Mouse (Mus musculus) lung, postnatal 0 days (tissue): ENCODE measurements around the gene Shisa2.
A peak's percentile ranks its signal among the peaks of the same experiment; 100 is the strongest.

Experiments used
- CTCF ChIP-seq: IDR thresholded peaks from 2 replicates; pipeline ENCODE4 v1.5.1; 2016; ENCODE audit warnings: antibody characterized with exemption, mild to moderate bottlenecking
- EP300 ChIP-seq: IDR thresholded peaks from 2 replicates; pipeline ENCODE4 v1.6.1; 2016; ENCODE audit warnings: antibody characterized with exemption, mild to moderate bottlenecking, control low read depth

DNA sequence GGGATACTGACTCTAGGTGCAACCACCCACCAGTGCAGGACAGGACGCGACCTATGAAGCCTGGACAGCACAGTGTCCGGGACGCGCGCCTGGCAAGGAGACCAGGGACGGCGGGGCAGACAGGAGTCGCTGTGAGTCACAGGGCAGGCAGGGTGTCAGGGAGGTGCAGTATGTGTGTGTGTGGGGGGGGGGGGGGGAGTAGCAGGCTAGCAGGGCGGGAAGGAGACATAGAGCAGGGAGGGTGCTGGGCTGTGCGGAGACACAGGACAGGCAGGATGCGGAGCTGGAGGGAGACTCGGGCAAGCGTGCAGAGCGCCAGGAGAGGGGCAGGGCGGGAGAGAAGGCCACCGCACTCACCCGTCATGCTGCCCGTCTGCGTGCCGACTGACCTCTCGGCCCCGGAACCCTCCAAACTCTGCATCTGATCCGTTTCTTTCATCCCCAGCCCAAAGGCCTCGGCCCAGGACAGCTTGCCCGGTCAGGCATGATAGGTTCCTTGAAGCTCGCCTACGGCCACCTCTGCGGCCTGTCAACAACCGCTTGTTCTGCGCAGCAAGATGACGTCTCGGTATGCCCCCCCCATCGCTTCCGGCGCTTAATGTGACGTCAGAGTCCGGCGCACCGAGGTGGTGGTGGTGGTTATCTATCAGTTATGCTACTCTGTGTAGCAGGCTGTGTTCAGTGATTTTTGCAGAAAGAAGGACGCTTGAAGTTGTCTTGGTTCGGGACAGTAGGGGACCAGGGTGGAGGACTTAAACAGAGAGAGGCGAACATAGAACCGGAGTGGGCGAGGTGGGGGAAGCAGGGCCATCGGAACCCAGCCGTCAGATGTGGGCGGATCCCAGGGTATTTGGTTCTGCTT lies 27.5 kb upstream of the Shisa2 start, which contains the start of gene Cdadc1:
- peak; percentile 60 for TF ChIP-seq CTCF
- no peak; the same call in 1 of the 2 replicates for TF ChIP-seq EP300
